Mouse (Mus musculus): ENCODE data around the gene Slc25a51.

Slc25a51 gene

GRCm38 (mm10) chr4:45431806-45432205 is 23.2 kb upstream of the Slc25a51 start:
- in situ Hi-C loops (cut with MboI; ENCODE audit: low pct_unique_long_range_greater_than_20kb in 1 of 2, low sequenced_read_pairs in 2 of 2, unreplicated experiment in 1 of 2), result loop anchor here in 1 of 2 experiments (5.0 kb wide), 1 partner anchor 85 kb away; no protein-coding TSS in a partner anchor

DNA sequence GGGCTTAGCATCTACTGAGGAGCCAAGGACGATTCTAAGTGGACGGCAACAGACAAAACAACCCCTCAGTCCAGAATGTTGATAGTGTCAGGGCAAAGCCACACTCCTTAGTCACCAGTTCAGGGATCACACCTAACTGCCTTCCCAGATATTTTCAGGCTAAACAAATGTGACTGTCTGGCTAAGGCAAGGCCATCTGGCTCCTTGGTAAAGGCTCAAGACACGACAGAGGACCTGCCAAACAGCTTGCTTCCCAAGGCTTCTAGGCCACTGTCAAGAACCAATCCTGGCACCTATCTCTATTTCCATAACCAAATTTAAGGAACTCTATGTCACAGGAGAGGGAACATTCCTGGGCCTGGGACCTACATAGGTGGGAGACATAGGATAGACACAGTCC is 22.8 kb upstream of the Slc25a51 start:
- in situ Hi-C loops (cut with MboI; ENCODE audit: low pct_unique_long_range_greater_than_20kb in 1 of 2, low sequenced_read_pairs in 2 of 2, unreplicated experiment in 1 of 2), result loop anchor here in 1 of 2 experiments (5.0 kb wide), 1 partner anchor 86 kb away; no protein-coding TSS in a partner anchor

DNA sequence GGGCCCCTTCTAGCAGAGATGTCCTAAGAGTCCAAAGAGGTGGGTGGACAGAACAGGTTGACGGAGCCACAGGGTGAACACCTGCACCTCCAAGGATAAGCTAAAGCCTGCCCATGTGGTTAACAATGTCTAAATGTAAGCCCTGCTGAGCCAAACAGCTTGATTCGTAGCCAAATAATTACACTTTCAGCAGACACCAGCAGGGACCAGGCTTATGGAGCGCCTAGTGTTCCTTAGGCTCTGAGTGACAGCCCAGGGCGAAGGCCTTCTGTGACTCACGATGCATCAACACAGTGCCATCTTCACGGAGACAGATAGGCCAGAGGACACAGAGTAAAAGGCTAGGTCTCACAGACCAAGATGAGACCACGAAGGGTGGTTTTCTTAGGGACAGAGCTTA is 20.9 kb upstream of the Slc25a51 start:
- in situ Hi-C loops (cut with MboI; ENCODE audit: low pct_unique_long_range_greater_than_20kb in 1 of 2, low sequenced_read_pairs in 2 of 2, unreplicated experiment in 1 of 2), result no loop called here

- in situ Hi-C loops (cut with MboI; ENCODE audit: low pct_unique_long_range_greater_than_20kb in 1 of 2, low sequenced_read_pairs in 2 of 2, unreplicated experiment in 1 of 2), result no loop called here
These were observed 18.3 kb upstream of the Slc25a51 start for GRCm38 (mm10) chr4:45426724-45427457.

- in situ Hi-C loops (cut with MboI; ENCODE audit: low pct_unique_long_range_greater_than_20kb in 1 of 2, low sequenced_read_pairs in 2 of 2, unreplicated experiment in 1 of 2), result loop anchor here in 1 of 2 experiments (25.0 kb wide), 1 partner anchor 364 kb away; the partner anchor contains the start of gene Aldh1b1
These were observed 14.8 kb upstream of the Slc25a51 start for GRCm38 (mm10) chr4:45423406-45423805.

DNA sequence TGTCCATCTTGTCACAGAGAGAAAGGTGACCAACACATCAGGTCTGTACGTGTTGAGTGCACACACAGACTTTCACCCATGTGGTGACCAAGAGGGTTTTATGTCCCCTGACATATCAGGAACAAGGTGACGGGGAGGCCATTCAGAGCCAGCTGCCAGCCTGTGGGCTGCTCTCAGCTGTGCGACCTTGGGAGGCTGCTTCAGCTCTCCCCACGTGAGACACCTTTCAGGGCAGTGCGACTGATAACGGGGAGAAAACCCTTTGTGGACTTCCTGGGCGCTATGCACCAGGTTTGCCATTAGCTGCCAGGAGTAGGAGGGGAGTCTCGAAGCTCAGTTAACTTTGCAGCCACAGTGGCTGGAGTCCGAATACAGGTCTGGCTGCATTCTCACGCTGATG is 14.1 kb upstream of the Slc25a51 start:
- in situ Hi-C loops (cut with MboI; ENCODE audit: low pct_unique_long_range_greater_than_20kb in 1 of 2, low sequenced_read_pairs in 2 of 2, unreplicated experiment in 1 of 2), result loop anchor here in 1 of 2 experiments (25.0 kb wide), 1 partner anchor 365 kb away; the partner anchor contains the start of gene Aldh1b1

GRCm38 (mm10) chr4:45421519-45422260 is 13.1 kb upstream of the Slc25a51 start:
- in situ Hi-C loops (cut with MboI; ENCODE audit: low pct_unique_long_range_greater_than_20kb in 1 of 2, low sequenced_read_pairs in 2 of 2, unreplicated experiment in 1 of 2), result loop anchor here in 1 of 2 experiments (25.0 kb wide), 1 partner anchor 366 kb away; the partner anchor contains the start of gene Aldh1b1

- in situ Hi-C loops (cut with MboI; ENCODE audit: low pct_unique_long_range_greater_than_20kb in 1 of 2, low sequenced_read_pairs in 2 of 2, unreplicated experiment in 1 of 2), result loop anchor here in 1 of 2 experiments (25.0 kb wide), 1 partner anchor 367 kb away; the partner anchor contains the start of gene Aldh1b1
These were observed 12.2 kb upstream of the Slc25a51 start for GRCm38 (mm10) chr4:45420733-45421132.

GRCm38 (mm10) chr4:45419051-45419450 is 10.5 kb upstream of the Slc25a51 start:
- in situ Hi-C loops (cut with MboI; ENCODE audit: low pct_unique_long_range_greater_than_20kb in 1 of 2, low sequenced_read_pairs in 2 of 2, unreplicated experiment in 1 of 2), result loop anchor here (5.0 to 25.0 kb wide), 4 partner anchors 193 to 376 kb away; partner anchors contain the start of gene Aldh1b1 (in 2 of the 2)

GRCm38 (mm10) chr4:45418229-45418950 is 9.8 kb upstream of the Slc25a51 start:
- in situ Hi-C loops (cut with MboI; ENCODE audit: low pct_unique_long_range_greater_than_20kb in 1 of 2, low sequenced_read_pairs in 2 of 2, unreplicated experiment in 1 of 2), result loop anchor here (5.0 to 25.0 kb wide), 4 partner anchors 194 to 376 kb away; partner anchors contain the start of gene Aldh1b1 (in 2 of the 2)

DNA sequence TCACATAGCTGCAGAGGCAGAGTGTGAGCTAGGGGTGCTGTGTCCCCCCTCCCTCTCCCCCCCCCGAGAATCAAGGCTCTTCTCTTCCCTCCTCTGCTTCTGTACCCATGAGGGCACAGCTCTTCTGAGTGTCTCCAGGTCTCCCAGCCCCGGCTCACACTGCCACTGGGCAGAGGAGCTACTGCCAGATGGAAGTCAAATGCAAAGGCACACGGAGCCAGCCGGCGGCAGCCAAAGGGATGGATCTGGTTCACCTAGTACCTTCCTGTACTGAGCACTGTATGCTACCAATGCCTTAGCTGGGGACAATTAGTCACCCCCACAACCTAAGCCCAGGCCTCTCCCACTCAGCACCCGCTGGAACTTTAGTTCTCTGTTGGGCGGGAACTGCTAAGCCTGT is 7.7 kb upstream of the Slc25a51 start:
- in situ Hi-C loops (cut with MboI; ENCODE audit: low pct_unique_long_range_greater_than_20kb in 1 of 2, low sequenced_read_pairs in 2 of 2, unreplicated experiment in 1 of 2), result loop anchor here (5.0 to 25.0 kb wide), 4 partner anchors 196 to 378 kb away; partner anchors contain the start of gene Aldh1b1 (in 2 of the 2)

- in situ Hi-C loops (cut with MboI; ENCODE audit: low pct_unique_long_range_greater_than_20kb in 1 of 2, low sequenced_read_pairs in 2 of 2, unreplicated experiment in 1 of 2), result loop anchor here (10.0 to 25.0 kb wide), 3 partner anchors 201 to 381 kb away; partner anchors contain the start of gene Aldh1b1 (in 2 of the 2)
These were observed 5.2 kb upstream of the Slc25a51 start for GRCm38 (mm10) chr4:45413674-45414338.

DNA sequence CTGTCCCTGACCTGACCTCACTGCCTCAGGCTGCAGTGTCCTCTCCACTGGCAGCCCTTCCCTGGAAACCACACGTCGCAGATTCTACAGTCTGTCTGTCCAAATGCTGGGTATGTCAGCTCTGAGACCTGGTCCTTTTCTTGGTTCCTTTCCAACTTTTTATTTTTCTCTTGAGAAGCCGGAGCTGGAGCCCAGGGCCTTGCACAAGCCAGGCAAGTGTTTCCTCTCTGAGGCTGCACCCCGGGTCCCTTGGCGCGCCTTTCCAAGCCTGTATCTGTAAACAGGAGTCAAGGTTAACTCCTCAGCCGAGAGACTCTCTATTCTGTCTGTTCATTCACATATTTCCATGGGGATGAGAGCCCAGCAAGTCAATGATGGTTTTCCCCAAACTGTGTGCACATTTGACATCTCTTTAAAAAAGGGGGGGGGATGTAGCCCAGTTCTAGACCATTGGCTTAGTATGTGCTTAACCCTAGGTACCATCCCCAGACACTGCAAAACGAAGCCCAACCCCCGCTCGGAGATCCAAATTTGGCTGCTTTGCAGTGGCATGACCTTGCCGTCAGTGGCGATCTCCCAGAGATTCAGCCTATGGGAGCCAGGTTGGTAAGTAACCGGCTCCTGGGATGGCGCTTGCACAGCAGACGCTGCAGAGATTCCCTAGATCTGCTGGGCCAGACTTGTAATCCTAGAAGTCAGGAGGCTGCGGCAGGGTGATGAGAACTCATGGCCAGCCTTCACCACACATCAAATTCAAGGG is 4.0 kb upstream of the Slc25a51 start:
- in situ Hi-C loops (cut with MboI; ENCODE audit: low pct_unique_long_range_greater_than_20kb in 1 of 2, low sequenced_read_pairs in 2 of 2, unreplicated experiment in 1 of 2), result loop anchor here (10.0 to 25.0 kb wide), 3 partner anchors 202 to 382 kb away; partner anchors contain the start of gene Aldh1b1 (in 2 of the 2)

DNA sequence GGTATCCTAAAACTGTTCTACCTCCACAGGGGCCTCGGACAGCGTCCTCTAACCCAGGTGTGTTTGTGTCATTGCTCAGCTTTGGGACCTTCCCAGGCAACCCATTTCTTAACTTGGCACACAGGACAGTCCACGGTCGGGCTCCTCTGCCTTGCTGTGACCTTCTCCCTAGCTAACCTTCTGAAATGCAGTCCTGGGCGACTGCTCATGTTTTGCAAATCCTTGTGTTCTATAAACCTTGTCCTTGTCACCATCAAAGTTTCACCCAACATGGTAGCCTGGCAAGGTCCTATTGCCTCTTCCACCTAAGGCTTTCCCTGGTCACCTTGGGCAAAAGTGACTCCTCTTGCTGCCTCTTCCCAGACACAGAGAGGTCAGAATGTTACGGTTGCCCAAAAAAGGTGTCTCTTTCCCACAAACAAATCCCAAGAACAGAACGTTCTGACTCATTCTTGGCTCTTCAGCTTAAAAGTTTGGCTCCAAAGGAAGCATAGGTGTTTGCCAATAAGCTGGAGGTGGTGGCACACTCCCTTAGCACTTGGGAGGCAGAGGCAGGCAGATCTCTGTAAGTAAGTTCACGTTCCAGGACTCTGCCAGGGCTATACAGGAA is 2.7 kb upstream of the Slc25a51 start:
- in situ Hi-C loops (cut with MboI; ENCODE audit: low pct_unique_long_range_greater_than_20kb in 1 of 2, low sequenced_read_pairs in 2 of 2, unreplicated experiment in 1 of 2), result loop anchor here (10.0 to 25.0 kb wide), 3 partner anchors 204 to 384 kb away; partner anchors contain the start of gene Aldh1b1 (in 2 of the 2)

GRCm38 (mm10) chr4:45409270-45409669 is 704 bp upstream of the Slc25a51 start:
- in situ Hi-C loops (cut with MboI; ENCODE audit: low pct_unique_long_range_greater_than_20kb in 1 of 2, low sequenced_read_pairs in 2 of 2, unreplicated experiment in 1 of 2), result loop anchor here in 1 of 2 experiments (25.0 kb wide), 1 partner anchor 378 kb away; the partner anchor contains the start of gene Aldh1b1

GRCm38 (mm10) chr4:45407703-45408334 is 747 bp downstream of the Slc25a51 start:
- in situ Hi-C loops (cut with MboI; ENCODE audit: low pct_unique_long_range_greater_than_20kb in 1 of 2, low sequenced_read_pairs in 2 of 2, unreplicated experiment in 1 of 2), result loop anchor here in 1 of 2 experiments (25.0 kb wide), 1 partner anchor 379 kb away; the partner anchor contains the start of gene Aldh1b1

Data from mouse embryonic stem cell (cell line).